Mouse (Mus musculus): ENCODE measurements at regions not wholly inside any gene's neighbourhood (a gene's known extent, or its start where the extent isn't known, plus 50 kb on each side); places are given as distances from the start of the nearest gene placed in this dataset.

- DNase-seq = no peak
Observed at GRCm38 (mm10) chr8:50180682-50181081, 1336.9 kb upstream of the Tenm3 start.

- DNase-seq = no peak
Observed at GRCm38 (mm10) chr8:50164773-50165454, 1321.2 kb upstream of the Tenm3 start.

GRCm38 (mm10) chr8:50161076-50161475, 1317.3 kb upstream of the Tenm3 start:
- DNase-seq = no peak

- DNase-seq = no peak
Observed at GRCm38 (mm10) chr8:50160326-50160725, 1316.6 kb upstream of the Tenm3 start.

- peak; percentile 42 to 43 for DNase-seq
Observed at GRCm38 (mm10) chr8:50139876-50140275, 1296.1 kb upstream of the Tenm3 start.

- DNase-seq = no peak
Observed at GRCm38 (mm10) chr8:50120041-50120440, 1276.3 kb upstream of the Tenm3 start.

- DNase-seq = no peak
Observed at GRCm38 (mm10) chr8:50082378-50082777, 1238.6 kb upstream of the Tenm3 start.

- no peak for DNase-seq
Observed at GRCm38 (mm10) chr8:50037096-50037495, 1193.3 kb upstream of the Tenm3 start.

- no peak for DNase-seq
Observed at GRCm38 (mm10) chr8:50027544-50027943, 1183.8 kb upstream of the Tenm3 start.

GRCm38 (mm10) chr8:50007546-50007945, 1163.8 kb upstream of the Tenm3 start:
- no peak for DNase-seq

GRCm38 (mm10) chr8:50004254-50004653, 1160.5 kb upstream of the Tenm3 start:
- no peak for DNase-seq

- no peak for DNase-seq
Observed at GRCm38 (mm10) chr8:50003641-50004040, 1159.9 kb upstream of the Tenm3 start.

- DNase-seq = no peak
Observed at GRCm38 (mm10) chr8:49998281-49999037, 1154.7 kb upstream of the Tenm3 start.
